Mouse (Mus musculus): ENCODE measurements around the gene L3hypdh. TPM values are rescaled to one million over a fixed set of nuclear protein-coding genes. Genes with fewer than 3 reads are reported as not detected.

The L3hypdh gene
- polyA plus RNA-seq, 1 experiment = 1.7 TPM

- TF ChIP-seq MAX (IDR thresholded peaks at IDR 0.05; ENCODE audit: low read depth) (no peak), REST (IDR thresholded peaks at IDR 0.05; ENCODE audit: insufficient read depth, insufficient read length) (no peak), TCF3 (IDR thresholded peaks at IDR 0.05; ENCODE audit: insufficient read length, low read depth) (no peak), MYOG (IDR thresholded peaks at IDR 0.05; ENCODE audit: control insufficient read depth in 1 of 3, insufficient read depth in 1 of 3, insufficient read length in 2 of 3, low read depth in 2 of 3) (no peak), CEBPB (IDR thresholded peaks at IDR 0.05; ENCODE audit: insufficient read depth, poor library complexity, severe bottlenecking) (no peak), POLR2AphosphoS2 (IDR thresholded peaks at IDR 0.05; ENCODE audit: insufficient read length, low read depth) (no peak), USF1 (IDR thresholded peaks at IDR 0.05; ENCODE audit: low read depth) (no peak), POLR2A (IDR thresholded peaks at IDR 0.05; ENCODE audit: insufficient read length, low read depth) (no peak), TCF12 (IDR thresholded peaks at IDR 0.05; ENCODE audit: insufficient read depth, poor library complexity, severe bottlenecking) (no peak), MYOD1 (IDR thresholded peaks at IDR 0.05; ENCODE audit: control insufficient read depth in 1 of 3, insufficient read length in 2 of 3, low read depth in 2 of 3) (no peak), E2F4 (IDR thresholded peaks at IDR 0.05; ENCODE audit: insufficient read depth) (no peak), SRF (IDR thresholded peaks at IDR 0.05; ENCODE audit: control insufficient read depth, insufficient read length, low read depth) (no peak)
- Histone ChIP-seq H3K4me3 (no peak overlapping the region), H3K79me2 (ENCODE audit: control insufficient read depth, insufficient read depth) (no peaks in the 10 kb centered on the region), H3K27me3 (ENCODE audit: control insufficient read depth, insufficient read depth, insufficient read length) (no peaks in the 10 kb centered on the region), H3K36me3 (ENCODE audit: control insufficient read depth, insufficient read depth) (no peaks in the 10 kb centered on the region), H3K4me2 (ENCODE audit: low read depth) (no peak overlapping the region), H3ac (ENCODE audit: control insufficient read depth, insufficient read length) (no peak overlapping the region)
Observed at GRCm38 (mm10) chr12:72037049-72037448, 48.2 kb downstream of the L3hypdh start.

GRCm38 (mm10) chr12:72036097-72036661, 49.1 kb downstream of the L3hypdh start:
- TF ChIP-seq POLR2AphosphoS2 (IDR thresholded peaks at IDR 0.05; ENCODE audit: insufficient read length, low read depth) = no peak
- no peak for TF ChIP-seq MYOG (IDR thresholded peaks at IDR 0.05; ENCODE audit: control insufficient read depth in 1 of 3, insufficient read depth in 1 of 3, insufficient read length in 2 of 3, low read depth in 2 of 3)
- TF ChIP-seq POLR2A (IDR thresholded peaks at IDR 0.05; ENCODE audit: insufficient read length, low read depth) = no peak

GRCm38 (mm10) chr12:72031794-72032193, 53.4 kb downstream of the L3hypdh start:
- no peak overlapping the region for H3ac ChIP-seq (ENCODE audit: control insufficient read depth, insufficient read length)
- TF ChIP-seq CEBPB (IDR thresholded peaks at IDR 0.05; ENCODE audit: insufficient read depth, poor library complexity, severe bottlenecking) = no peak
- TF ChIP-seq POLR2A (IDR thresholded peaks at IDR 0.05; ENCODE audit: insufficient read length, low read depth) = no peak
- no peak for TF ChIP-seq REST (IDR thresholded peaks at IDR 0.05; ENCODE audit: insufficient read depth, insufficient read length)
- TF ChIP-seq TCF12 (IDR thresholded peaks at IDR 0.05; ENCODE audit: insufficient read depth, poor library complexity, severe bottlenecking) = no peak
- no peak for TF ChIP-seq POLR2AphosphoS2 (IDR thresholded peaks at IDR 0.05; ENCODE audit: insufficient read length, low read depth)
- no peak for TF ChIP-seq MYOD1 (IDR thresholded peaks at IDR 0.05; ENCODE audit: control insufficient read depth in 1 of 3, insufficient read length in 2 of 3, low read depth in 2 of 3)
- TF ChIP-seq MAX (IDR thresholded peaks at IDR 0.05; ENCODE audit: low read depth) = no peak
- TF ChIP-seq E2F4 (IDR thresholded peaks at IDR 0.05; ENCODE audit: insufficient read depth) = no peak
- no peak overlapping the region for H3K4me2 ChIP-seq (ENCODE audit: low read depth)
- no peak overlapping the region for H3K4me3 ChIP-seq
- no peaks in the 10 kb centered on the region for H3K36me3 ChIP-seq (ENCODE audit: control insufficient read depth, insufficient read depth)
- no peaks in the 10 kb centered on the region for H3K27me3 ChIP-seq (ENCODE audit: control insufficient read depth, insufficient read depth, insufficient read length)
- no peaks in the 10 kb centered on the region for H3K79me2 ChIP-seq (ENCODE audit: control insufficient read depth, insufficient read depth)

More at GRCm38 (mm10) chr12:72036097-72036661, 49.1 kb downstream of the L3hypdh start:
- Histone ChIP-seq H3K4me3 (no peak overlapping the region), H3K79me2 (ENCODE audit: control insufficient read depth, insufficient read depth) (no peaks in the 10 kb centered on the region), H3K4me2 (ENCODE audit: low read depth) (no peak overlapping the region), H3ac (ENCODE audit: control insufficient read depth, insufficient read length) (no peak overlapping the region), H3K27me3 (ENCODE audit: control insufficient read depth, insufficient read depth, insufficient read length) (no peaks in the 10 kb centered on the region), H3K36me3 (ENCODE audit: control insufficient read depth, insufficient read depth) (no peaks in the 10 kb centered on the region)

- no peak overlapping the region for H3ac ChIP-seq (ENCODE audit: control insufficient read depth, insufficient read length)
- no peaks in the 10 kb centered on the region for H3K36me3 ChIP-seq (ENCODE audit: control insufficient read depth, insufficient read depth)
- H3K4me3 ChIP-seq = no peak overlapping the region
- no peak for TF ChIP-seq TCF12 (IDR thresholded peaks at IDR 0.05; ENCODE audit: insufficient read depth, poor library complexity, severe bottlenecking)
- no peak for TF ChIP-seq POLR2A (IDR thresholded peaks at IDR 0.05; ENCODE audit: insufficient read length, low read depth)
- no peak for TF ChIP-seq REST (IDR thresholded peaks at IDR 0.05; ENCODE audit: insufficient read depth, insufficient read length)
- no peak for TF ChIP-seq CEBPB (IDR thresholded peaks at IDR 0.05; ENCODE audit: insufficient read depth, poor library complexity, severe bottlenecking)
- no peak overlapping the region for H3K4me2 ChIP-seq (ENCODE audit: low read depth)
- no peaks in the 10 kb centered on the region for H3K27me3 ChIP-seq (ENCODE audit: control insufficient read depth, insufficient read depth, insufficient read length)
- no peaks in the 10 kb centered on the region for H3K79me2 ChIP-seq (ENCODE audit: control insufficient read depth, insufficient read depth)
Observed at GRCm38 (mm10) chr12:72031171-72031570, 54.1 kb downstream of the L3hypdh start.

GRCm38 (mm10) chr12:72025275-72025795, 59.9 kb downstream of the L3hypdh start:
- Histone ChIP-seq H3K79me2 (ENCODE audit: control insufficient read depth, insufficient read depth) (no peaks in the 10 kb centered on the region), H3ac (ENCODE audit: control insufficient read depth, insufficient read length) (no peak overlapping the region), H3K4me2 (ENCODE audit: low read depth) (no peak overlapping the region), H3K27me3 (ENCODE audit: control insufficient read depth, insufficient read depth, insufficient read length) (no peaks in the 10 kb centered on the region), H3K4me3 (no peak overlapping the region), H3K36me3 (ENCODE audit: control insufficient read depth, insufficient read depth) (no peaks in the 10 kb centered on the region)
- TF ChIP-seq POLR2AphosphoS2 (IDR thresholded peaks at IDR 0.05; ENCODE audit: insufficient read length, low read depth) = no peak

All from myocyte (in vitro differentiated cells).